8 mouse cellular contexts compared by ENCODE assay signal in genomic region chr3:108839647-108839999, GRCm38 (mm10). TPM values are rescaled to one million over a fixed set of nuclear protein-coding genes. Genes with fewer than 3 reads are reported as not detected.
DNase-seq lines count a peak whose midpoint lies in the region; ATAC-seq and TF ChIP-seq lines count a peak whose summit lies in the region.
"Had no signal": no experiment of that assay in that cellular context is flagged by ENCODE, and none has a peak within 500 bp of the region (broad histone marks: within the 10 kb centered on the region; RNA-seq: fewer than 3 reads in every experiment).

No protein-coding gene starts in this region.

- TF ChIP-seq POLR2A in testis, adult 2 months (IDR thresholded peaks at IDR 0.05; ENCODE audit: control insufficient read depth, low read depth, low read length), result no peak
- TF ChIP-seq POLR2A in limb, embryonic 14.5 days (IDR thresholded peaks at IDR 0.05; ENCODE audit: borderline replicate concordance, extremely low read depth, insufficient read depth, insufficient read length), result no peak

- peak overlapping the region; percentile 72 for H3K9ac ChIP-seq in limb, embryonic 14.5 days (ENCODE audit: low read depth, low read length, severe bottlenecking)

- TF ChIP-seq CTCF in testis, adult 2 months (IDR thresholded peaks at IDR 0.05; ENCODE audit: control insufficient read depth, insufficient read depth, insufficient replicate concordance, low read depth, low read length), result no peak

- DNase-seq in testis, postnatal 10 days (ENCODE audit: low spot score), result no peak
- peak; percentile 19 for DNase-seq in limb, embryonic 14.5 days (ENCODE audit: low spot score)
- DNase-seq in layer of hippocampus, adult 18-20 months (ENCODE audit: low spot score in 2 of 2), result no peak
- DNase-seq in urinary bladder, postnatal 10 days (ENCODE audit: low spot score), result no peak
- DNase-seq in kidney, adult 8-10 months, result no peak

- no peak for ATAC-seq in limb, embryonic 14.5 days (ENCODE audit: low FRiP score, low read depth)

- peak overlapping the region; percentile 87 for H3K4me3 ChIP-seq in testis, adult 2 months (ENCODE audit: control insufficient read depth, low read depth, low read length)
- H3K4me3 ChIP-seq in erythroblast, embryonic 14.5 days (replicated peaks), result peak overlapping the region; percentile 88
- H3K4me3 ChIP-seq in limb, embryonic 14.5 days (replicated peaks; ENCODE audit: low read length), result peak overlapping the region; percentile 87

- H3K4me2 ChIP-seq in limb, embryonic 14.5 days (replicated peaks; ENCODE audit: low read depth, low read length, severe bottlenecking), result peak overlapping the region; percentile 58

- peak overlapping the region; percentile 92 for H3K27ac ChIP-seq in testis, adult 2 months (ENCODE audit: control insufficient read depth, insufficient read depth, low read depth, low read length)
- peak overlapping the region; percentile 75 for H3K27ac ChIP-seq in limb, embryonic 14.5 days (replicated peaks; ENCODE audit: low read depth, low read length)

- no peaks in the 10 kb centered on the region for H3K27me3 ChIP-seq in testis, adult 2 months (ENCODE audit: control insufficient read depth, insufficient read depth, low read length)
- peaks cover 6% of the 10 kb centered on the region for H3K27me3 ChIP-seq in erythroblast, embryonic 14.5 days (ENCODE audit: control insufficient read depth)
- no peaks in the 10 kb centered on the region for H3K27me3 ChIP-seq in limb, embryonic 14.5 days (ENCODE audit: control insufficient read depth, insufficient read depth, low read length)

- 4% methylated on average over 8 of the region's 8 CpGs for WGBS in limb, embryonic 14.5 days

- no peaks in the 10 kb centered on the region for H3K9me3 ChIP-seq in erythroblast, embryonic 14.5 days (ENCODE audit: control insufficient read depth, low read length)
- no peaks in the 10 kb centered on the region for H3K9me3 ChIP-seq in limb, embryonic 14.5 days (ENCODE audit: control insufficient read depth, low read length)

- H3K4me1 ChIP-seq in testis, adult 2 months (ENCODE audit: control insufficient read depth, insufficient read depth, low read length), result peaks cover 5% of the 10 kb centered on the region
- H3K4me1 ChIP-seq in erythroblast, embryonic 14.5 days (ENCODE audit: control insufficient read depth), result peaks cover 34% of the 10 kb centered on the region
- H3K4me1 ChIP-seq in limb, embryonic 14.5 days (ENCODE audit: control insufficient read depth, insufficient read depth, low read length), result peaks cover 14% of the 10 kb centered on the region

- no peaks in the 10 kb centered on the region for H3K36me3 ChIP-seq in testis, adult 2 months (ENCODE audit: control insufficient read depth, insufficient read depth, low read length)
- H3K36me3 ChIP-seq in erythroblast, embryonic 14.5 days (ENCODE audit: control insufficient read depth), result peaks cover 12% of the 10 kb centered on the region
- no peaks in the 10 kb centered on the region for H3K36me3 ChIP-seq in limb, embryonic 14.5 days (ENCODE audit: control insufficient read depth, insufficient read depth, low read length)

RNA-seq across cellular contexts. Expression of gene Stxbp3, which starts 0.7 kb away (rescaled TPM):
- 3.4 and 4.9 TPM in 2 replicates for polyA plus RNA-seq in testis, adult 2 months (2012; rRNA removed)
- 0.14 and 0.74 TPM in 2 replicates for polyA plus RNA-seq in erythroblast, embryonic 14.5 days (2012)
- 23.5 and 28.4 TPM in 2 replicates for polyA plus RNA-seq in limb, embryonic 14.5 days (2012; rRNA removed)
- polyA plus RNA-seq in limb, embryonic 14.5 days (2014; fragmentation: Nextera tagmentation; extraction: Ambion mirVana), result 33.0 and 38.1 TPM in 2 replicates
- 10 to 100 TPM; 24.7 to 28.4 TPM for total RNA-seq in layer of hippocampus, adult 18-20 months (2021)

RNA-seq across cellular contexts. Expression of gene Fndc7, which starts 50.2 kb away (rescaled TPM):
- 0.46 and 0.53 TPM in 2 replicates for polyA plus RNA-seq in testis, adult 2 months (2012; rRNA removed)
- polyA plus RNA-seq in erythroblast, embryonic 14.5 days (2012), result 0.01 TPM in 1 of 2 replicates, not detected in the other
- polyA plus RNA-seq in limb, embryonic 14.5 days (2012; rRNA removed), result 0.17 and 0.35 TPM in 2 replicates
- 0.23 and 0.25 TPM in 2 replicates for polyA plus RNA-seq in limb, embryonic 14.5 days (2014; fragmentation: Nextera tagmentation; extraction: Ambion mirVana)
- total RNA-seq in layer of hippocampus, adult 18-20 months (2021), result under 1 TPM in 1 of 2 experiments, not detected in 1; 0.10 TPM
- total RNA-seq: hematopoietic stem cell, adult 5-6 weeks had no signal
